Mouse (Mus musculus) layer of hippocampus, postnatal 10 days (tissue): ENCODE data around the gene Usp54. TPM values are rescaled to one million over a fixed set of nuclear protein-coding genes. Genes with fewer than 3 reads are reported as not detected.
"Not testable (repeated sequence)": the region's sequence is repeated elsewhere in the genome, so short reads cannot be mapped to it uniquely, and the experiment has no call there.

Experiments used
- DNase-seq, 2 experiments: peaks; one replicate each; pipeline ENCODE4 v3.0.0; 2021; ENCODE audit warnings: low spot score in 2 of 2
- total RNA-seq, 2 experiments: library from RNA; stranded (reverse); gene quantifications; 2 replicates each; pipeline ENCODE4 v1.2.3; 2021

The Usp54 gene
- total RNA-seq, 2 experiments from 2014 or later, result 27.8 to 29.2 TPM

GRCm38 (mm10) chr14:20655731-20656130, 14.9 kb upstream of the Usp54 start:
- no peak for DNase-seq

- DNase-seq, result no peak
These were observed 14.0 kb upstream of the Usp54 start for GRCm38 (mm10) chr14:20654690-20655421.

- no peak for DNase-seq
These were observed 10.9 kb upstream of the Usp54 start for GRCm38 (mm10) chr14:20651722-20652256.

GRCm38 (mm10) chr14:20651000-20651399, 10.1 kb upstream of the Usp54 start:
- DNase-seq, result no peak

- no peak for DNase-seq
These were observed 5.5 kb upstream of the Usp54 start for GRCm38 (mm10) chr14:20646381-20646780.

- DNase-seq, result no peak
These were observed 4.7 kb upstream of the Usp54 start for GRCm38 (mm10) chr14:20645547-20645946.

- no peak for DNase-seq
These were observed 594 bp upstream of the Usp54 start for GRCm38 (mm10) chr14:20641438-20641875.

- no peak for DNase-seq
These were observed 794 bp downstream of the Usp54 start for GRCm38 (mm10) chr14:20639918-20640619.

- DNase-seq, result no peak
These were observed 2.2 kb downstream of the Usp54 start for GRCm38 (mm10) chr14:20638702-20639101.

GRCm38 (mm10) chr14:20637818-20638574, 2.9 kb downstream of the Usp54 start:
- no peak for DNase-seq

GRCm38 (mm10) chr14:20636968-20637367, 3.9 kb downstream of the Usp54 start:
- DNase-seq, result not testable (repeated sequence)

GRCm38 (mm10) chr14:20635546-20635945, 5.3 kb downstream of the Usp54 start:
- DNase-seq, result no peak

- no peak for DNase-seq
These were observed 9.6 kb downstream of the Usp54 start for GRCm38 (mm10) chr14:20631253-20631652.

- no peak for DNase-seq
These were observed 13.9 kb downstream of the Usp54 start for GRCm38 (mm10) chr14:20626971-20627370.

- DNase-seq, result no peak
These were observed 14.4 kb downstream of the Usp54 start for GRCm38 (mm10) chr14:20626447-20626846.

GRCm38 (mm10) chr14:20622907-20623306, 18.0 kb downstream of the Usp54 start:
- no peak for DNase-seq

GRCm38 (mm10) chr14:20622412-20622811, 18.5 kb downstream of the Usp54 start:
- DNase-seq, result no peak

GRCm38 (mm10) chr14:20621903-20622302, 19.0 kb downstream of the Usp54 start:
- no peak for DNase-seq

- no peak for DNase-seq
These were observed 21.7 kb downstream of the Usp54 start for GRCm38 (mm10) chr14:20619131-20619530.

GRCm38 (mm10) chr14:20618211-20618610, 22.7 kb downstream of the Usp54 start:
- DNase-seq, result no peak

GRCm38 (mm10) chr14:20616421-20616820, 24.4 kb downstream of the Usp54 start:
- DNase-seq, result no peak

- no peak for DNase-seq
These were observed 25.8 kb downstream of the Usp54 start for GRCm38 (mm10) chr14:20615075-20615474.
